Mouse (Mus musculus) lung, adult 10 weeks (tissue): ENCODE data around the gene Mcm9. TPM values are rescaled to one million over a fixed set of nuclear protein-coding genes. Genes with fewer than 3 reads are reported as not detected.

Experiments used
- polyA plus RNA-seq: library from polyadenylated mRNA; stranded (reverse); fragments of 350-450 nt; fragmentation: Illumina TruSeq; extraction: RNeasy Lipid Tissue Mini Kit (QIAGEN cat#74804); gene quantifications from one replicate; pipeline ENCODE4 v1.2.3, GENCODE M21; 2014; ENCODE audit warnings: low read depth, low replicate concordance; ENCODE audit not compliant: insufficient read depth

The Mcm9 gene
- 2.5 TPM for polyA plus RNA-seq

DNA sequence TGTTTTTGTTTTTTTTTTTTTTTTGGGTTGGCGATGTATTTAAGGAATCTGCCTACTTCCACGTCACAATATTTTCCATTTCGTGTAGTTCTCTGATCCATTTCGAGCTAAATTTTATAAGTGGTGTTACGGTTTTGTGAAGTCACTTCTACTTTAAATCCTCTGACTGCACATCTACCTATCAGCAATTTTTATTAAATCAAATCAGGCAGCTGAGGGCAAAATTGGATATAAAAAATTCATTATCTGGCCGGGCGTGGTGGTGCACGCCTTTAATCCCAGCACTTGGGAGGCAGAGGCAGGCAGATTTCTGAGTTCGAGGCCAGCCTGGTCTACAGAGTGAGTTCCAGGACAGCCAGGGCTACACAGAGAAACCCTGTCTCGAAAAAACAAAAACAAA, at the start of gene Mcm9:
Gene Mcm9, minus strand, starts transcription at position 101 of the 400 bp plus-strand sequence.

DNA sequence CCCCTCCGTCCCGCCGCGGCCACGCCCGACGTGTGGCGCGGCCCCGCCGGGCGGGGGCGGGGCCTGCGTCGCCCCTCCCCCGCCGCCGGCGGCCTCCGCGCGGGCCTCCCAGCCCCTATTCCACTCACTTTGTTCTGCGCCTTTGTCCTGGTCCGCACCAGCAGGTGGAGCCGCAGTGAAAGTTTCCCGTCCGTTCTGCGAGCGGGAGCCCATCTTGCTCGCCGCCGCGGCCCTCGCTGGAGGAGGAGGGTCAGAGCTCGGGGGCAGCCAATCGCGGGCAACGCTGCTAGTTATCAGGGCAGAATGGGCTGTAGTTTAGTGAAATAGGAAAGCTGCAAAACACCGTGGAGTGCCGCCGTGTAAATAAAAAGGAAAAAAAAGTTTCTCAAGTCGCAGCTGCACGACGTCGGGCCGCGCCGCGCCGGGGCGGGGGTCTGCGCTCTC, 33.5 kb downstream of the Mcm9 start, which contains the start of gene Asf1a:
Gene Asf1a, plus strand, starts transcription at position 81 of the 444 bp plus-strand sequence.

Other genes with a start within 250 kb of the Mcm9 start
- 28.0 TPM for gene Asf1a, start 33.7 kb downstream of the Mcm9 start, polyA plus RNA-seq
- gene Fam184a, start 120.7 kb upstream of the Mcm9 start, polyA plus RNA-seq: 4.7 TPM